Mouse (Mus musculus) liver, embryonic 14.5 days (tissue): ENCODE data around the gene Rps21. TPM values are rescaled to one million over a fixed set of nuclear protein-coding genes. Genes with fewer than 3 reads are reported as not detected.

Source experiments
- ATAC-seq: fragments of 200-750 bp; cut with Nextera tagmentation; 2 replicates; pipeline ENCODE4 v1.8.0; 2017; ENCODE audit warnings: moderate number of reproducible peaks, mild to moderate bottlenecking, moderate library complexity; ENCODE audit not compliant: insufficient read depth
- DNase-seq, 3 experiments: peaks; one replicate each; pipeline ENCODE4 v3.0.0-alpha.2; 2012 to 2013; ENCODE audit warnings: low read depth in 3 of 3, low spot score in 3 of 3
- H3K27ac ChIP-seq: fragments of 300-500 bp; sonication (generic); 2 replicates; pipeline ENCODE4 v1.5.1; 2014; ENCODE audit warnings: moderate library complexity, mild to moderate bottlenecking, control low read depth, inconsistent platforms
- H3K27me3 ChIP-seq: fragments of 300-500 bp; sonication (generic); 2 replicates; pipeline ENCODE4 v1.6.1; 2014; ENCODE audit warnings: mild to moderate bottlenecking, low read length, moderate library complexity; ENCODE audit not compliant: control insufficient read depth, insufficient read depth
- H3K36me3 ChIP-seq: fragments of 300-500 bp; sonication (generic); replicated peaks from 2 replicates; pipeline ENCODE4 v1.6.1; 2014; ENCODE audit warnings: low read depth; ENCODE audit not compliant: control insufficient read depth, insufficient read depth
- H3K4me1 ChIP-seq, 2 experiments: fragments of 200-500 bp in 1 of 2; fragments of 300-500 bp in 1 of 2; sonication (generic) in 1 of 2; replicated peaks; 2 replicates each; pipeline ENCODE4 v1.6.1; 2012 to 2014; ENCODE audit warnings: antibody characterized with exemption in 1 of 2, inconsistent platforms in 1 of 2, low read length in 1 of 2; ENCODE audit not compliant: control insufficient read depth in 2 of 2, insufficient read depth in 2 of 2
- H3K4me2 ChIP-seq: fragments of 300-500 bp; sonication (generic); 2 replicates; pipeline ENCODE4 v1.6.1; 2014; ENCODE audit warnings: low read depth, mild to moderate bottlenecking, control low read depth, moderate library complexity
- H3K4me3 ChIP-seq, 2 experiments: fragments of 200-500 bp in 1 of 2; fragments of 300-500 bp in 1 of 2; sonication (generic) in 1 of 2; 2 replicates each; pipeline ENCODE4 v1.5.1; 2012 to 2014; ENCODE audit warnings: low read depth in 2 of 2, low read length in 2 of 2, mild to moderate bottlenecking in 2 of 2, control low read depth in 1 of 2, inconsistent platforms in 1 of 2, moderate library complexity in 1 of 2; ENCODE audit not compliant: insufficient read depth in 1 of 2
- H3K9ac ChIP-seq: fragments of 300-500 bp; sonication (generic); replicated peaks from 2 replicates; pipeline ENCODE4 v1.6.1; 2014; ENCODE audit warnings: mild to moderate bottlenecking, control low read depth, moderate library complexity
- H3K9me3 ChIP-seq: fragments of 300-500 bp; sonication (generic); 2 replicates; pipeline ENCODE4 v1.6.1; 2016; ENCODE audit warnings: low read length, mixed read lengths; ENCODE audit not compliant: control insufficient read depth
- CTCF ChIP-seq: IDR thresholded peaks from 2 replicates; pipeline ENCODE4 v1.5.1; 2016; ENCODE audit warnings: antibody characterized with exemption, low read depth, control low read depth
- EP300 ChIP-seq: IDR thresholded peaks from 2 replicates; pipeline ENCODE4 v1.6.1; 2016; ENCODE audit warnings: antibody characterized with exemption, low read depth
- WGBS: fragments of 180-500 bp; shearing (Covaris S2); extraction: QIAGEN DNeasy Blood & Tissue Kit; methylation state at CpG from one replicate; pipeline ENCODE4 v1.1.7; 2014; ENCODE audit not compliant: insufficient replicate concordance; 5-methylcytosine and 5-hydroxymethylcytosine counted together
- polyA plus RNA-seq, 2 experiments: library from polyadenylated mRNA; depleted of rRNA in 1 of 2; stranded (reverse) in 1 of 2; unstranded in 1 of 2; fragments of >200 nt; fragmentation: Nextera tagmentation in 1 of 2; extraction: Ambion mirVana in 1 of 2; gene quantifications; 2 replicates each; pipeline versions ENCODE4 v1.2.1 to v1.2.3; 2012 to 2014

Rps21 gene
- polyA plus RNA-seq, 2 experiments = 539 to 1,840 TPM

GRCm38 (mm10) chr2:180238591-180238990 is 18.6 kb upstream of the Rps21 start:
- Histone ChIP-seq H3K4me2 (no peak overlapping the region), H3K36me3 (no peaks in the 10 kb centered on the region), H3K4me1 (peaks cover 35 to 42% of the 10 kb centered on the region in 2 experiments), H3K9me3 (no peaks in the 10 kb centered on the region), H3K9ac (no peak overlapping the region), H3K4me3 (no peak overlapping the region), H3K27me3 (no peaks in the 10 kb centered on the region), H3K27ac (no peak overlapping the region)
- WGBS = 11% methylated on average over 5 of the region's 5 CpGs
- ATAC-seq = no peak
- no peak for TF ChIP-seq CTCF
- 0 out of 2 replicates have a peak, but pooled peaks have one; percentile 24 for TF ChIP-seq EP300
- peak in 1 of 3 experiments; percentile 53 for DNase-seq

GRCm38 (mm10) chr2:180243108-180243507 is 14.1 kb upstream of the Rps21 start:
- no peak overlapping the region for H3K27ac ChIP-seq
- H3K9ac ChIP-seq = no peak overlapping the region
- H3K36me3 ChIP-seq = no peaks in the 10 kb centered on the region
- no peak for TF ChIP-seq EP300
- TF ChIP-seq CTCF = no peak
- H3K4me1 ChIP-seq = peaks cover 3 to 9% of the 10 kb centered on the region in 2 experiments; a peak in 2 of 4 replicates
- no peaks in the 10 kb centered on the region for H3K9me3 ChIP-seq
- no peaks in the 10 kb centered on the region for H3K27me3 ChIP-seq
- ATAC-seq (no peak), DNase-seq (no peak)
- WGBS = 68% methylated on average over 4 of the region's 4 CpGs
- H3K4me2 ChIP-seq = no peak overlapping the region
- no peak overlapping the region for H3K4me3 ChIP-seq

DNA sequence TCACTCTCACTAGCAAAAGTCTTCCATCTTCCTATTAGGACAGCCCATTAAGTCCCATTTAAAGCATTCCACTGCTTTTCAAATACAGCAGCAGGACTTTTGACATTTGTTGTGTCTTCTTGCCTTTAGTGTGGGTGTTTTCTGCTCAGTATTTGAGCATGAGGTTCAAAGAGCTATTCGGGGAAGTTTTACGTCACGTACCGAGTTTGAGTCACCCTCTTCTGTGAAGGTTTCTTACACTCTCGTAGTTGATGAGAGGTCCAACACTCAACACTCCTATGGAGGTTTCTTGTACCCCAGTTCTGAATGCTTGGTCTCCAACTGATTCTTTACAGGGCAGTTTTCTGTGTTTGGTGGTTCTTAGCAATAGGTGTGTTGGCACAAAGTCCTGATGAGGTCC is 9.3 kb upstream of the Rps21 start:
- no peaks in the 10 kb centered on the region for H3K9me3 ChIP-seq
- no peak overlapping the region for H3K4me3 ChIP-seq
- no peak overlapping the region for H3K4me2 ChIP-seq
- ATAC-seq (no peak), DNase-seq (no peak)
- peaks cover 0 to 10% of the 10 kb centered on the region in 2 experiments; a peak in 2 of 4 replicates for H3K4me1 ChIP-seq
- no peak overlapping the region for H3K27ac ChIP-seq
- H3K36me3 ChIP-seq = no peaks in the 10 kb centered on the region
- TF ChIP-seq CTCF (no peak), EP300 (no peak)
- no peaks in the 10 kb centered on the region for H3K27me3 ChIP-seq
- 73% methylated on average over 5 of the region's 5 CpGs for WGBS
- H3K9ac ChIP-seq = no peak overlapping the region

DNA sequence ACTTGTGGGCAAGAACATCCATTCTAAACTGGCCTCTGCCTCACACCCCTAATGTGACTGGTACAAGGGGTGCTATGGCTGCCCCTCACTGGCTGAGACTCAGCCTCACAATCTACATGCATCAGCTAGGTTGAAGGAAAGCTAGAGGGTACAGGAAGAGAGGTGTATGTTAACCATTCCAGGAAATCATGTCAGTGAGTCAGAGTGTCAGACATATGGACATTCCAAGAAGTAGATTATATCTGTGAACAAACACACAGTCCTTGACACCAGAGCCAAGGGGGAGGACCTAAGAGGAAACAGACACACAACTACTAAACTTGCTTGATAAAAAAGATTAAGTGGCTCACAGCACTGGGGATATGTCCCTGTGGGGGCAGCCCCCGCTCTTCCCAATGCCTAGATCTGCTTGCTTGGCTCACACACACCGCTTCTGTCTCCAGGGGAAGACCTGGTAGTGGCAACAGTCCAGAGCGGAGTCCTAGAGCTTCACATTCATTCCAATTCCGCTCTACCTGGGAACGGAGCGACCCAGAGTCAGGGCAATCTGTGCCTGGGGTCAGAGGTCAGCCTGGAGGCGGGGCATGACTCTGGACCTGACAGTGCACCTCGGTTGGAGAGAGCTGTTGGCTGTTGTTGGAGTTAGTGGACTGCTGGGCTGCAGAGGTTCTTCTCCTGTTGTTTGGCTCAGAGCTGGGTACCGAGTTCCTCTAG is 8.1 kb upstream of the Rps21 start:
- H3K27ac ChIP-seq = no peak overlapping the region
- no peak overlapping the region for H3K4me2 ChIP-seq
- H3K4me1 ChIP-seq = peaks cover 0 to 10% of the 10 kb centered on the region in 2 experiments; a peak in 2 of 4 replicates
- H3K36me3 ChIP-seq = no peaks in the 10 kb centered on the region
- 57% methylated on average over 9 of the region's 9 CpGs for WGBS
- no peak overlapping the region for H3K4me3 ChIP-seq
- no peak overlapping the region for H3K9ac ChIP-seq
- ATAC-seq (peak; percentile 40), DNase-seq (no peak)
- no peaks in the 10 kb centered on the region for H3K27me3 ChIP-seq
- no peak for TF ChIP-seq EP300
- TF ChIP-seq CTCF = no peak
- H3K9me3 ChIP-seq = no peaks in the 10 kb centered on the region

GRCm38 (mm10) chr2:180250930-180251611 is 6.1 kb upstream of the Rps21 start:
- DNase-seq (peak; percentile 63 to 71 (median 66)), ATAC-seq (peak; percentile 75)
- H3K36me3 ChIP-seq = no peaks in the 10 kb centered on the region
- WGBS = 23% methylated on average over 11 of the region's 11 CpGs
- no peak overlapping the region for H3K9ac ChIP-seq
- H3K4me1 ChIP-seq = peaks cover 0 to 12% of the 10 kb centered on the region in 2 experiments; a peak in 3 of 4 replicates
- no peaks in the 10 kb centered on the region for H3K27me3 ChIP-seq
- no peak overlapping the region for H3K4me2 ChIP-seq
- H3K9me3 ChIP-seq = no peaks in the 10 kb centered on the region
- H3K27ac ChIP-seq = no peak overlapping the region
- TF ChIP-seq CTCF = peak; percentile 98
- TF ChIP-seq EP300 = no peak
- H3K4me3 ChIP-seq = no peak overlapping the region
